Mouse (Mus musculus): ENCODE data around the gene Gadd45a.

DNA sequence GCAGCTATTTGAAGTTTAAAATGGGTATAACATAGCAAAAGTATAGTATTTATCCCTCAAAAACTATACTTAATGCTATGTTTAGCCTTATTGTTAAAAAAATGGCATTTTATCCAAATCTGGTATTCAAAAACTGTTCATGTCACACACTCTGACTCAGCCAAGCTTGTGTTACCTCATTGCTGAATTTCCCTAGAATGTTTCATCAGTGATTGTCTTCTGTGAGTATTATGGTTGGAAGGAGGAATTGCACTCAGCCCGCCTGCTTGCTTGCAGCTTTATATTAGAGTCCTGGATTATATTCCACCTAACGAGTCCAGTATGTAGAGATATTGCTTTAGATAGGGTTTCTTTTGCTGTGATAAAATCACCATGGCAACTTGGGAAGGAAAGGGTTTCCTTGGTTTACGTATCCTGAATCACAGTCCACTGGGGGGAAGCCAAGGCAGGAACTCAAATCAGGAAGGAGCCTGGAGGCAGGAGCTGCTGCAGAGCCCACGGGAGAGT is 3.7 kb upstream of the Gadd45a start:
- TF ChIP-seq POLR2A (IDR thresholded peaks at IDR 0.05; ENCODE audit: insufficient read length, low read depth): no peak
- TF ChIP-seq MYOD1 (IDR thresholded peaks at IDR 0.05; ENCODE audit: control insufficient read depth in 1 of 3, insufficient read length in 2 of 3, low read depth in 2 of 3): no peak
- no peak for TF ChIP-seq MAX (IDR thresholded peaks at IDR 0.05; ENCODE audit: low read depth)
- no peak for TF ChIP-seq TCF12 (IDR thresholded peaks at IDR 0.05; ENCODE audit: insufficient read depth, poor library complexity, severe bottlenecking)
- no peak for TF ChIP-seq USF1 (IDR thresholded peaks at IDR 0.05; ENCODE audit: low read depth)
- no peak for TF ChIP-seq POLR2AphosphoS2 (IDR thresholded peaks at IDR 0.05; ENCODE audit: insufficient read length, low read depth)
- TF ChIP-seq CEBPB (IDR thresholded peaks at IDR 0.05; ENCODE audit: insufficient read depth, poor library complexity, severe bottlenecking): peak; percentile 94
- no peak for TF ChIP-seq E2F4 (IDR thresholded peaks at IDR 0.05; ENCODE audit: insufficient read depth)
- no peak for TF ChIP-seq MYOG (IDR thresholded peaks at IDR 0.05; ENCODE audit: control insufficient read depth in 1 of 3, insufficient read depth in 1 of 3, insufficient read length in 2 of 3, low read depth in 2 of 3)
- TF ChIP-seq REST (IDR thresholded peaks at IDR 0.05; ENCODE audit: insufficient read depth, insufficient read length): no peak

All from myocyte (in vitro differentiated cells).